Mouse (Mus musculus) limb, embryonic 10.5 days (tissue): ENCODE data around the gene Serpina3a. TPM values are rescaled to one million over a fixed set of nuclear protein-coding genes. Genes with fewer than 3 reads are reported as not detected.

Experiments
- DNase-seq: peaks from one replicate; pipeline ENCODE4 v3.0.0-alpha.2; 2017; ENCODE audit warnings: low spot score
- H3K27ac ChIP-seq: fragments of 300-500 bp; sonication (generic); 2 replicates; pipeline ENCODE4 v1.5.1; 2016; ENCODE audit warnings: mild to moderate bottlenecking
- H3K27me3 ChIP-seq: fragments of 300-500 bp; sonication (generic); 2 replicates; pipeline ENCODE4 v1.6.1; 2016; ENCODE audit warnings: low read depth, mild to moderate bottlenecking; ENCODE audit not compliant: poor library complexity, severe bottlenecking
- H3K36me3 ChIP-seq: fragments of 300-500 bp; sonication (generic); 2 replicates; pipeline ENCODE4 v1.6.1; 2016; ENCODE audit warnings: mild to moderate bottlenecking, moderate library complexity
- H3K4me1 ChIP-seq: fragments of 300-500 bp; sonication (generic); 2 replicates; pipeline ENCODE4 v1.6.1; 2016
- H3K4me3 ChIP-seq: fragments of 300-500 bp; sonication (generic); 2 replicates; pipeline ENCODE4 v1.5.1; 2016; ENCODE audit warnings: mild to moderate bottlenecking, moderate library complexity
- H3K9me3 ChIP-seq: fragments of 300-500 bp; sonication (generic); replicated peaks from 2 replicates; pipeline ENCODE4 v1.6.1; 2016; ENCODE audit warnings: mild to moderate bottlenecking
- WGBS: fragments of 180-500 bp; shearing (Covaris S2); methylation state at CpG from one replicate; pipeline ENCODE4 v1.1.7; 2016; 5-methylcytosine and 5-hydroxymethylcytosine counted together
- polyA plus RNA-seq: library from polyadenylated mRNA; unstranded; fragments of >200 nt; fragmentation: Nextera tagmentation; extraction: Ambion mirVana; gene quantifications from 2 replicates; pipeline ENCODE4 v1.2.1, GENCODE M21; 2016

Gene Serpina3a
- polyA plus RNA-seq, 1 experiment from 2014 or later = not detected

GRCm38 (mm10) chr12:104153041-104153645, 40.6 kb downstream of the Serpina3a start:
- Histone ChIP-seq H3K4me3 (no peak overlapping the region), H3K27me3 (no peaks in the 10 kb centered on the region), H3K4me1 (no peaks in the 10 kb centered on the region), H3K9me3 (no peaks in the 10 kb centered on the region), H3K27ac (no peak overlapping the region), H3K36me3 (no peaks in the 10 kb centered on the region)
- 82% methylated on average over 3 of the region's 3 CpGs for WGBS
- DNase-seq = peak; percentile 8

- WGBS = 95% methylated on average over 2 of the region's 2 CpGs
- no peaks in the 10 kb centered on the region for H3K9me3 ChIP-seq
- H3K4me3 ChIP-seq = no peak within 1 kb of the TSS
- no peaks in the 10 kb centered on the region for H3K27me3 ChIP-seq
- H3K27ac ChIP-seq = no peak within 1 kb of the TSS
- H3K36me3 ChIP-seq = no peaks in the 10 kb centered on the region
- H3K4me1 ChIP-seq = no peaks in the 10 kb centered on the region
- peak; percentile 12 for DNase-seq
Observed at GRCm38 (mm10) chr12:104153656-104154055, 41.1 kb downstream of the Serpina3a start, which contains the start of gene Serpina3c. Gene Serpina3c, minus strand, starts transcription at chr12:104153870.

Other genes with a start within 250 kb of the Serpina3a start
- gene Serpina1a, start 249.2 kb upstream of the Serpina3a start, polyA plus RNA-seq = 0.20 TPM in 1 of 2 replicates, not detected in the other
- not detected in 2 replicates for gene Serpina1c, start 207.8 kb upstream of the Serpina3a start, polyA plus RNA-seq
- gene Serpina1e, start 153.7 kb upstream of the Serpina3a start, polyA plus RNA-seq = not detected in 2 replicates
- not detected in 2 replicates for gene Serpina11, start 122.8 kb upstream of the Serpina3a start, polyA plus RNA-seq
- gene Serpina9, start 99.0 kb upstream of the Serpina3a start, polyA plus RNA-seq = not detected in 2 replicates
- gene Serpina12, start 68.3 kb upstream of the Serpina3a start, polyA plus RNA-seq = not detected in 2 replicates
- gene Serpina5, start 11.6 kb upstream of the Serpina3a start, polyA plus RNA-seq = not detected in 2 replicates
- not detected in 2 replicates for gene Serpina3b, start 15.3 kb downstream of the Serpina3a start, polyA plus RNA-seq
- 0.09 TPM in 1 of 2 replicates, not detected in the other for gene Serpina3c, start 41.1 kb downstream of the Serpina3a start, polyA plus RNA-seq
- gene Serpina3f, start 101.8 kb downstream of the Serpina3a start, polyA plus RNA-seq = not detected in 2 replicates
- 0.13 TPM in 1 of 2 replicates, not detected in the other for gene Serpina3g, start 123.5 kb downstream of the Serpina3a start, polyA plus RNA-seq
- gene Serpina3i, start 150.4 kb downstream of the Serpina3a start, polyA plus RNA-seq = 0.14 and 0.39 TPM in 2 replicates
- gene Serpina3j, start 201.8 kb downstream of the Serpina3a start, polyA plus RNA-seq = not detected in 2 replicates
- gene Serpina3k, start 225.8 kb downstream of the Serpina3a start, polyA plus RNA-seq = not detected in 2 replicates
- not detected in 2 replicates for gene Serpina3m, start 225.8 kb downstream of the Serpina3a start, polyA plus RNA-seq